ENCODE assay signal across 8 mouse cellular contexts in the genomic region with DNA sequence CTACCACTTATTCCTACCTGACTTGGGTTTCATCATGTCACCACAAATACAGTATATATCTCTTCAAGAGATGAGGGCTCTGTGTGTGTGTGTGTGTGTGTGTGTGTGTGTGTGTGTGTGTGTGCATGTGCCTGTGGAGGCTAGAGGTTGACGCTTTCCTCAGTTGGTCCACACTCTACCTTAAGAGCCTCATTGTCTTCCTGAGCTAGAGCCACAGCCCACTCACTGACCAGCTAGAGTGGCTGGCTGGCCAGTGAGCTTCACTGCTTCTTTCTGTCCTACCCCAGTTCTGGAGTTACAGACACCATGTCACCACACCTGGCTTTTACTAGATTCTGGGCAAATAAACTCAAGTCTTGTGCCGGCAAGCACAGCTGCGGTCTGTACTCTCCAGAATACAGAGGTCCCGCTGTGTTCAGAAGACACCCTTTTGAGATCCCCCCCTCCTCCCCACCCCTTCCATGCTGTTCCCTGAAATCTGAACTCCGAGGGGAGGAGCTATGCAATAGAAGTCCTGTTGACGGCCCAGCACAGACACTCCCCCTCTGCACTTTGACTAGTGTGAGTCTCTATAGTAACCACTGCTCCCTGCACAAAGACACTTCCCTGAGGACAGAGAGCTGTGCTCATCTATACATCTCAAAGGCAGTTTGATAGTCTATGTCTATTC. TPM values are rescaled to one million over a fixed set of nuclear protein-coding genes. Genes with fewer than 3 reads are reported as not detected.
DNase-seq lines count a peak whose midpoint lies in the region; ATAC-seq lines count a peak whose summit lies in the region.

No protein-coding gene starts in this region.

- no peaks in the 10 kb centered on the region for H3K9me3 ChIP-seq in heart, embryonic 16.5 days (replicated peaks; ENCODE audit: control insufficient read depth, low read length)
- no peaks in the 10 kb centered on the region for H3K9me3 ChIP-seq in midbrain, embryonic 11.5 days (ENCODE audit: control insufficient read depth, low read length)

- ATAC-seq in heart, embryonic 16.5 days (replicated peaks; ENCODE audit: extremely low read depth, insufficient read depth, low FRiP score): peak; percentile 95
- peak; percentile 97 for ATAC-seq in midbrain, embryonic 11.5 days (ENCODE audit: low FRiP score)
- ATAC-seq in CD4-positive, CD25-positive, alpha-beta regulatory T cell, adult 4 months: no peak

- no peak overlapping the region for H3K27ac ChIP-seq in heart, embryonic 16.5 days (ENCODE audit: low read length)
- no peak overlapping the region for H3K27ac ChIP-seq in midbrain, embryonic 11.5 days (ENCODE audit: low read depth, low read length)

- H3K4me3 ChIP-seq in heart, embryonic 16.5 days (ENCODE audit: low read length): peak overlapping the region; percentile 35
- H3K4me3 ChIP-seq in midbrain, embryonic 11.5 days (ENCODE audit: low read depth, low read length): no peak overlapping the region

- H3K4me1 ChIP-seq in heart, embryonic 16.5 days (ENCODE audit: control insufficient read depth, insufficient read depth, low read length): peaks cover 6% of the 10 kb centered on the region; the same call in 1 of the 2 replicates
- peaks cover 13% of the 10 kb centered on the region for H3K4me1 ChIP-seq in midbrain, embryonic 11.5 days (ENCODE audit: control insufficient read depth, insufficient read depth, low read length)

- H3K9ac ChIP-seq in heart, embryonic 16.5 days (ENCODE audit: low read length): no peak overlapping the region
- no peak overlapping the region for H3K9ac ChIP-seq in midbrain, embryonic 11.5 days (ENCODE audit: low read length)

- H3K4me2 ChIP-seq in heart, embryonic 16.5 days (ENCODE audit: low read depth, low read length): peak overlapping the region; percentile 62
- peak overlapping the region; percentile 21; the same call in 1 of the 2 replicates for H3K4me2 ChIP-seq in midbrain, embryonic 11.5 days

- no peaks in the 10 kb centered on the region for H3K36me3 ChIP-seq in heart, embryonic 16.5 days (ENCODE audit: control insufficient read depth, insufficient read depth)
- H3K36me3 ChIP-seq in midbrain, embryonic 11.5 days (ENCODE audit: control insufficient read depth, insufficient read depth, low read length): no peaks in the 10 kb centered on the region

- DNase-seq in Muller cell, postnatal 12 days (ENCODE audit: inconsistent ontology term): peak; percentile 71
- DNase-seq in embryo, embryonic 10.5 days (ENCODE audit: low spot score): peak; percentile 91
- peak; percentile 73 for DNase-seq in kidney, postnatal 14 days
- peak; percentile 94 for DNase-seq in midbrain, embryonic 11.5 days (ENCODE audit: low spot score, missing footprints)
- no peak for DNase-seq in right cerebral cortex, postnatal 36 days (ENCODE audit: low spot score in 2 of 2)
- DNase-seq in thymus, postnatal 10 days (ENCODE audit: low spot score in 2 of 2): no peak

- 6% methylated on average over 6 of the region's 6 CpGs for WGBS in heart, embryonic 16.5 days
- 4% methylated on average over 6 of the region's 6 CpGs for WGBS in midbrain, embryonic 11.5 days

- no peaks in the 10 kb centered on the region for H3K27me3 ChIP-seq in heart, embryonic 16.5 days (ENCODE audit: control insufficient read depth, insufficient read depth, low read length)
- no peaks in the 10 kb centered on the region for H3K27me3 ChIP-seq in midbrain, embryonic 11.5 days (ENCODE audit: control insufficient read depth, insufficient read depth, low read length)

RNA-seq across cellular contexts. Expression of a gene that starts 39.0 kb away (rescaled TPM):
- polyA plus RNA-seq in heart, embryonic 16.5 days (2015; fragmentation: Nextera tagmentation; extraction: Ambion mirVana): 4.6 and 6.8 TPM in 2 replicates
- polyA plus RNA-seq in midbrain, embryonic 11.5 days (2014; fragmentation: Nextera tagmentation; extraction: Ambion mirVana): 8.3 and 9.1 TPM in 2 replicates
- 10 to 100 TPM in 1 of 2 experiments, 1 to 10 TPM in 1; 8.8 to 10.6 TPM for polyA plus RNA-seq in CD4-positive, CD25-positive, alpha-beta regulatory T cell, adult 4 months (2017; shearing (Covaris generic))

Comparison
In these comparisons a context has a peak if more than half of its experiments do, and no peak if none do; other contexts are left out.
1. DNase-seq: peak in Muller cell, postnatal 12 days (single experiment), embryo, embryonic 10.5 days (single experiment), kidney, postnatal 14 days (single experiment) and midbrain, embryonic 11.5 days (single experiment); none in right cerebral cortex, postnatal 36 days (0 of 2) and thymus, postnatal 10 days (0 of 2).